Mouse (Mus musculus) hindbrain, postnatal 0 days (tissue): ENCODE data around the gene Stard13. TPM values are rescaled to one million over a fixed set of nuclear protein-coding genes. Genes with fewer than 3 reads are reported as not detected.
A peak's percentile ranks its signal among the peaks of the same experiment; 100 is the strongest.

Source experiments
- ATAC-seq: fragments of 200-750 bp; cut with Nextera tagmentation; 2 replicates; pipeline ENCODE4 v1.8.0; 2017; ENCODE audit warnings: mild to moderate bottlenecking, moderate TSS enrichment, moderate library complexity
- DNase-seq: peaks from one replicate; pipeline ENCODE4 v3.0.0-alpha.2; 2015; ENCODE audit warnings: low spot score
- H3K27ac ChIP-seq: fragments of 300-500 bp; sonication (generic); 2 replicates; pipeline ENCODE4 v1.5.1; 2014; ENCODE audit warnings: mild to moderate bottlenecking
- H3K27me3 ChIP-seq: fragments of 300-500 bp; sonication (generic); 2 replicates; pipeline ENCODE4 v1.6.1; 2014; ENCODE audit warnings: low read length, mixed read lengths; ENCODE audit not compliant: insufficient read depth
- H3K36me3 ChIP-seq: fragments of 300-500 bp; sonication (generic); 2 replicates; pipeline ENCODE4 v1.6.1; 2014; ENCODE audit warnings: low read length, mixed read lengths; ENCODE audit not compliant: insufficient read depth
- H3K4me1 ChIP-seq: fragments of 300-500 bp; sonication (generic); 2 replicates; pipeline ENCODE4 v1.6.1; 2014; ENCODE audit warnings: antibody characterized with exemption, low read length, mixed read lengths; ENCODE audit not compliant: insufficient read depth
- H3K4me2 ChIP-seq: fragments of 300-500 bp; sonication (generic); 2 replicates; pipeline ENCODE4 v1.6.1; 2014; ENCODE audit warnings: low read depth, mild to moderate bottlenecking, low read length, moderate library complexity, mixed read lengths
- H3K4me3 ChIP-seq: fragments of 300-500 bp; sonication (generic); 2 replicates; pipeline ENCODE4 v1.5.1; 2014; ENCODE audit warnings: low read length
- H3K9ac ChIP-seq: fragments of 300-500 bp; sonication (generic); replicated peaks from 2 replicates; pipeline ENCODE4 v1.6.1; 2014; ENCODE audit warnings: mild to moderate bottlenecking, low read length, moderate library complexity, mixed read lengths
- H3K9me3 ChIP-seq: fragments of 300-500 bp; sonication (generic); 2 replicates; pipeline ENCODE4 v1.6.1; 2016; ENCODE audit warnings: low read length, mixed read lengths
- CTCF ChIP-seq: IDR thresholded peaks from 2 replicates; pipeline ENCODE4 v1.5.1; 2016; ENCODE audit warnings: antibody characterized with exemption, control low read depth, low read depth
- WGBS: fragments of 180-500 bp; shearing (Covaris S2); extraction: QIAGEN DNeasy Blood & Tissue Kit; methylation state at CpG from one replicate; pipeline ENCODE4 v1.1.7; 2014; 5-methylcytosine and 5-hydroxymethylcytosine counted together
- polyA plus RNA-seq: library from polyadenylated mRNA; unstranded; fragments of >200 nt; fragmentation: Nextera tagmentation; extraction: Ambion mirVana; gene quantifications from 2 replicates; pipeline ENCODE4 v1.2.1, GENCODE M21; 2015
- total RNA-seq: library from RNA; depleted of rRNA; stranded (reverse); fragments of >200 nt; gene quantifications from 2 replicates; pipeline ENCODE4 v1.2.3, GENCODE M21; 2014

Gene Stard13
- total and polyA plus RNA-seq, 2 experiments from 2014 or later, result 2.8 to 14.7 TPM

DNA sequence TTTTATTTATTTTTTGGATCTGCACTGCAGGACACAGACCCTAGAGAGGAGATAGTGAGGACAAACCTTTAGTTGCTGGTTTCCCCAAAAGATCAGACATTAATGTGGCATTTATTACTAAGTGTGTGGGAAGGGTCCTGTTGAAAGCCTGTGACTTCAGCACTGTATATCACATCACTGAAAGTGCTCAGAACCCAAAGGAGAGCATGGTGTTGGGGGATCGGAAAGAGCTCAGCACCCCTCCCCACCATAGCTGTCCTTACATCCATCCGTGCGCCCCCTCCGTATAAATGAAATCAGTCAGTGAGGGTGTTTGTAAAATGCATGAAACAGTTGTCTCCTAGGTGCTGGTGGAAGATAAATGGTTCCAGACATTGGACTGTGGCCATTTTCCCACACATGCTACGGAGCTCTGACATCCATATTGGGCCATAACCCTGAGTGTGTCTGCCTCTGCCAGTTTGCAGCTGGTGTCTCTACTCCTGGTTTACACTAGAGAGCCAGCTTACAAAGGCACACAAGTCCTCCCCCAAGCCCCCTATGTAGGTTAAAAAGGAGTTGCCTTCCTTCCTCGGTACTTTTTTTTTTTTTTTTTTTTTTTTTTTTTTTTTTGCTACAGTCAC is 107.5 kb downstream of the Stard13 start:
- Histone ChIP-seq H3K9ac (no peak overlapping the region), H3K27me3 (no peaks in the 10 kb centered on the region), H3K4me1 (no peaks in the 10 kb centered on the region), H3K27ac (no peak overlapping the region), H3K4me2 (peak overlapping the region; percentile 31), H3K9me3 (no peaks in the 10 kb centered on the region), H3K36me3 (no peaks in the 10 kb centered on the region), H3K4me3 (no peak overlapping the region)
- TF ChIP-seq CTCF, result no peak
- no peak for ATAC-seq
- peak; percentile 30 for DNase-seq
- 46% methylated on average over 6 of the region's 6 CpGs for WGBS

DNA sequence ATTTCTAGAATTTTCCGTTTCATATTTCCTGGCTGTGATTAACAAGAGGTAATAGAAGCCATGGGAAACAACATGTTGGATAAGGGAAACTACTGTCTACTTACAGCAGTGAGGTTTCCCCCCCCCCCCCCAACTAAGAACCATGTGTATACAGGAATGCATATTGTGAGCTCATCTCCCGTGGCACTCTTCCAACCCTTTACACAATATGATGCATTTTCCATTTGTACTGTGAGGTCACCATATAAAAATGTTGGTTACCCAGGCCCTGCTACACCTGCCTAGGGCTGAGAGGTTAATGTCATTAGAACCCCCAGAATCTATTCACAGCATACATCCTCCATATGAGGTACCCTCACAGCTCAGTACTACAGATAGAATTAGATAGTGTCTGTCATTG is 115.8 kb downstream of the Stard13 start:
- no peak for TF ChIP-seq CTCF
- H3K36me3 ChIP-seq, result no peaks in the 10 kb centered on the region
- H3K9me3 ChIP-seq, result no peaks in the 10 kb centered on the region
- 94% methylated on average over 2 of the region's 2 CpGs for WGBS
- DNase-seq, result no peak
- no peaks in the 10 kb centered on the region for H3K27me3 ChIP-seq
- H3K27ac ChIP-seq, result no peak overlapping the region
- no peak for ATAC-seq
- H3K4me3 ChIP-seq, result no peak overlapping the region
- H3K9ac ChIP-seq, result no peak overlapping the region
- no peak overlapping the region for H3K4me2 ChIP-seq
- no peaks in the 10 kb centered on the region for H3K4me1 ChIP-seq

DNA sequence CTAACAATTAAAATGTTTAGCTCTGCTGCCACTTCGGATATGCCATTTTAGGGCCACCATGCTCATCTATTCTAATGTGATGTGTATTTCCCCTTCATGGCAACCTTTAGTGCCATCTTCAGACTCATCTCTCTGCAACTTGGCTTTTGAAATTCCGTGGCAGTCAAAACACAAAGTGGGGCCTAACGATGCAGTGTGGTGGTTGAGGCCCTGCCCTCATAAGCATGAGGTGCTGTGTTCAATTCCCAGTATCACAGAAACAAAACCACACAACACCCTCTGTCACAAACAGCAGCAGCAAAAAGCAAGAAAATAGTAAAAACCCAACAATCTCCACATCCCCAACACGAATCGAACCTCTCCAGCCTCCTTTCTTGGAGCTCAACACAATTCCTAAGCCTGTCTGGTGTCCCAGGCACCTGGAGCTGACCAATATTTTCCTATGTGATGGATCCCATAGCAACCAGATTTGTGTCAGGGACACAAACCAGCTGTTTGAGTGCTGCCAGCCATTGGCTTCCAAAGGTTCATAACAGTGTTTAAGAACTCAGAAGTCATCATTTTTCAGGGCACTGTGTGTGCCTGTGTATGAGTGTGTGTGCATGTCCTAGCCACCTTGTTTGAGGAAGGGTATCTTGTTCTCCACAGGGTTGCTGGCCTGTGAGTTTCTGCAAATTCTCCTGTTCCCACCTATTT is 117.3 kb downstream of the Stard13 start:
- H3K4me3 ChIP-seq, result no peak overlapping the region
- H3K27ac ChIP-seq, result no peak overlapping the region
- no peak for DNase-seq
- no peak overlapping the region for H3K4me2 ChIP-seq
- H3K9ac ChIP-seq, result no peak overlapping the region
- no peak for TF ChIP-seq CTCF
- H3K36me3 ChIP-seq, result no peaks in the 10 kb centered on the region
- ATAC-seq, result no peak
- WGBS, result 91% methylated on average over 5 of the region's 5 CpGs
- no peaks in the 10 kb centered on the region for H3K4me1 ChIP-seq
- no peaks in the 10 kb centered on the region for H3K9me3 ChIP-seq
- no peaks in the 10 kb centered on the region for H3K27me3 ChIP-seq

DNA sequence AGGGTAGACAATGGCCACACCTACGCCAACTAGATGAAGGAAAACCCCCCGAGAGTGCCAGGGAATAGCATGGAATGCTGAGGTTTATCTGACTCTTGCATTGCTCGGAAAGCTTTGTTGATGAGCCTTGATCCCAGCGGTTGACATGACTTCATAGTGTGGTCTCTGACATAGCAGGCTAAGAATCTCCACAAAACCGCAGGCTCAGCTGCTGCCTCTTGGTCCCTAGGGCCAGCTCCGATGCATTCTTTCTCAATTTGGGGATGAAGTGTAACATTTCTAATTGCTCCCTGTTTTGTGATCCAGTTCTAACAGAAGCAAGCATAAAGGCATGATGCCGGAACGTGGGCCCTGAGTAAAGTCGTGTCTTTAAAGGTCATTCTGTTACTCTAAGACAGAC is 120.9 kb downstream of the Stard13 start:
- Histone ChIP-seq H3K4me2 (no peak overlapping the region), H3K4me1 (0 out of 2 replicates have a peak, but pooled peaks cover 3% of the 10 kb centered on the region), H3K27ac (no peak overlapping the region), H3K9ac (no peak overlapping the region), H3K27me3 (no peaks in the 10 kb centered on the region), H3K4me3 (no peak overlapping the region), H3K9me3 (no peaks in the 10 kb centered on the region), H3K36me3 (no peaks in the 10 kb centered on the region)
- no peak for TF ChIP-seq CTCF
- DNase-seq, result no peak
- 83% methylated on average over 9 of the region's 9 CpGs for WGBS
- no peak for ATAC-seq

DNA sequence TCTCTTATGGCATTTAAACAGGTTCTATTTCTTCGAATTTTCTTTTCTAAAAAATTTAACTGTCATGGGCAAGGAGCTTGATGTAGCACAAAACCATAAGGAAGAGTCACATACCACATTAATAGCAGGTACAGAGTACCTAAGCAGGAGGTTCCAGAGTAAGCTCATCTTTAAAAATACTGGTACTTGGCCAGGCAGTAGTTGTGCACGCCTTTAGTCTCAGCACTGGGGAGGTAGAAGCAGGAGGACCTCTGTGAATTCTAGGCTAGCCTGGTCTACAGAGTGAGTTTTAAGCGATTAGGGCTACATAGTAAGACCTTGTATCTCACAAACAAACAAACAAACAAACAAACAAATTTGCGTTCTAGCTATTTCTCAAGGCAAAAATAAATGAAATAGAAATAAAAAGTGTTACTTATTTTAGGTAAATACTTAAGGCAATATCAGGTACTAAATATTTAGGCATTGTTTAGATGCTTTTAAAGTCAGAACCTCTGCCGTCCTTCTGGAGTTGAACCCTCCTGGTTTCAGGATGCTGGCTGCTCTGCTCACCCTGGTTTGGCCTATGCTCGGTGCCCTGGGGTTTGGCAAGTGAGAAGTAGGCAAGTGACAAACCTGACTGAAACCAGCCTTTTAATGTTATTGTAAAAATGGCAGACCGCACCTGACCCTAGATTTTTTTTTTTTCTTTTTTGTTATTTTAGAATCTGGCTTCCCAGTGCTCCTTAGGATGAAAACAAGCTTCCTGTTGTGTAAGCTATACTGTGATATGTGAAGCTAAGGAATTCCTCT is 122.4 kb downstream of the Stard13 start:
- no peak overlapping the region for H3K27ac ChIP-seq
- 88% methylated on average over 7 of the region's 7 CpGs for WGBS
- H3K4me3 ChIP-seq, result no peak overlapping the region
- H3K36me3 ChIP-seq, result no peaks in the 10 kb centered on the region
- H3K4me1 ChIP-seq, result 0 out of 2 replicates have a peak, but pooled peaks cover 3% of the 10 kb centered on the region
- H3K27me3 ChIP-seq, result no peaks in the 10 kb centered on the region
- H3K9me3 ChIP-seq, result no peaks in the 10 kb centered on the region
- no peak overlapping the region for H3K4me2 ChIP-seq
- DNase-seq (no peak), ATAC-seq (no peak)
- no peak for TF ChIP-seq CTCF
- H3K9ac ChIP-seq, result no peak overlapping the region

DNA sequence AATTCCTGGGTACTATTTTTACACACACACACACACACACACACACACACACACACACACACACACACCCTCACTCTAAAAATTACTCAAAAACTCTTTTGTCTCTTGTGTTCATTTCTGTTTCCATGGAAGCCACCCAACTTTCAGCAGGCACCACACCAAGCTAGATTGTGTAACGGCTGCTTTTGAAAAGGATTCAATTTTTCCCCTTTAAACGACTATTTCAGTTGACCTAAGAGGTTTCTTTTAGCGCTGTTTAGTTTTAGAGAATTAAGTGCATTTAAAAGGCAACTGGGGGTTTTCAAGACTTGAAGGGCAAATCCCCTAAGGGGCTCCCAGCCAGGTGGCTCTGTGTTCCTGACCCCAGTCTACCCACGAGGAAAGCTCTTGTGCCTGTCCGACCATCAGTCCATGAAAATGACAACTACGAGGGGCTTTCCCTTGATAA is 123.2 kb downstream of the Stard13 start:
- Histone ChIP-seq H3K4me1 (0 out of 2 replicates have a peak, but pooled peaks cover 3% of the 10 kb centered on the region), H3K27ac (no peak overlapping the region), H3K36me3 (no peaks in the 10 kb centered on the region), H3K9me3 (no peaks in the 10 kb centered on the region), H3K27me3 (no peaks in the 10 kb centered on the region), H3K4me3 (no peak overlapping the region), H3K9ac (no peak overlapping the region), H3K4me2 (no peak overlapping the region)
- ATAC-seq, result no peak
- no peak for TF ChIP-seq CTCF
- 34% methylated on average over 6 of the region's 6 CpGs for WGBS
- no peak for DNase-seq
